In the genomic region with DNA sequence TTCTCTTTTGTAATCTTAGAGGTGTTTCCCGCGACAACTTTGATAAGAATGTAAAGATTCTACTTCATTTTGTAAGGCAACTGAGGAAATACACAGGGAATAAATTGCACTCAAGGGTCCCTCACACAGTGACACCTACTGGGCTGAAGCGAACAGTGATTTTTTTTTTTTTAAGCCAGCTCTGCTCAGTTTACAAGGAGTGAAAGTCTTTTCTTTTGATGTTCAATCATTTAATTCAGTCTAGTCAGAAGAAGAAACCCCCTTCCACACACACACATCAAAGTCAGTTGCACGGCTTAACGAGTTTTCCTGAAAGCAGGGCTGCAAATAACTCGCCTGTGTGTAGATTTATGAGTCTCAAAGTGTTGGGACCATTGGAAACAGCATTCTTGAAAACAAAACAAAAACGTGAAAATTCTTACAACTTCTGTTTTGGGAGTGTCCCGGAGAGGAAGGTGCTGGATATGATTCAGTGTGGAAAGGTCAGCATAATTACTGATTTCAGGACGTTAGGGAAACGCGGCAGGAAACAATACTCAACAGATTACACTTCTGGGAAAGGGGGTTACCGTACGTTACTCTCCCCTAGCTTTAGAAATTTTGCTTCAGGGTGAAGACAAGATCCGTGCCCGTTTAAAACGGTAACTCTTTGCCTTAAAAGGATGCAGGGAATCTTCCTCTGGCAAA, we compare ENCODE assay signal across 7 mouse cellular contexts. TPM values are rescaled to one million over a fixed set of nuclear protein-coding genes. Genes with fewer than 3 reads are reported as not detected.
DNase-seq lines count a peak whose midpoint lies in the region; ATAC-seq and TF ChIP-seq lines count a peak whose summit lies in the region.

A gene (plus strand): TSS at position 588 of the 687 bp plus-strand sequence.

- ATAC-seq in midbrain, embryonic 13.5 days, result peak; percentile 35; the same call in 1 of the 2 replicates

- under 1% methylated on average over 16 of the region's 16 CpGs for WGBS in midbrain, embryonic 13.5 days

- peak within 1 kb of the TSS; percentile 58 for H3K27ac ChIP-seq in midbrain, embryonic 13.5 days

- intact Hi-C loops in heart, postnatal 25 days (cut with DNase I), result loop anchor here (5.0 to 10.0 kb wide), 3 partner anchors 188 to 639 kb away; no protein-coding TSS in a partner anchor
- intact Hi-C loops in left cerebral cortex, postnatal 36 days (cut with DNase I), result loop anchor here (5.0 to 10.0 kb wide), 2 partner anchors 193 to 619 kb away; no protein-coding TSS in a partner anchor

- peak within 1 kb of the TSS; percentile 73 for H3K4me2 ChIP-seq in midbrain, embryonic 13.5 days (replicated peaks)

- H3ac ChIP-seq in C2C12 (ENCODE audit: control insufficient read depth, insufficient read length, low read depth), result peak within 1 kb of the TSS; percentile 52

- peaks cover 8% of the 10 kb centered on the region; the same call in 1 of the 2 replicates for H3K4me1 ChIP-seq in midbrain, embryonic 13.5 days (replicated peaks)

- H3K79me3 ChIP-seq in C2C12 (ENCODE audit: low read depth), result no peaks in the 10 kb centered on the region

- no peaks in the 10 kb centered on the region for H3K79me2 ChIP-seq in C2C12 (ENCODE audit: control insufficient read depth, insufficient read depth)

- peak within 1 kb of the TSS; percentile 36 for H3K4me3 ChIP-seq in C2C12 (ENCODE audit: insufficient read depth, poor library complexity, severe bottlenecking)
- peak within 1 kb of the TSS; percentile 58 for H3K4me3 ChIP-seq in midbrain, embryonic 13.5 days (replicated peaks)

- TF ChIP-seq CTCF in C2C12 (IDR thresholded peaks at IDR 0.05; ENCODE audit: control insufficient read depth, insufficient read depth, insufficient read length), result no peak

- no peaks in the 10 kb centered on the region for H3K9me3 ChIP-seq in midbrain, embryonic 13.5 days

- H3K9ac ChIP-seq in midbrain, embryonic 13.5 days (replicated peaks), result peak within 1 kb of the TSS; percentile 66

- DNase-seq in 3134 (ENCODE audit: extremely low read depth, insufficient read length, low spot score), result peak; percentile 9
- peak; percentile 23 for DNase-seq in fibroblast of lung, adult 2 months (ENCODE audit: low read depth)
- no peak for DNase-seq in heart, postnatal 25 days (ENCODE audit: low spot score)
- DNase-seq in left cerebral cortex, postnatal 36 days (ENCODE audit: low spot score in 2 of 2), result no peak
- no peak for DNase-seq in frontal cortex, postnatal 14 days (ENCODE audit: low spot score in 2 of 2)

- H3K36me3 ChIP-seq in C2C12 (ENCODE audit: control insufficient read depth, insufficient read depth), result no peaks in the 10 kb centered on the region
- no peaks in the 10 kb centered on the region for H3K36me3 ChIP-seq in midbrain, embryonic 13.5 days

- H3K27me3 ChIP-seq in C2C12 (ENCODE audit: control insufficient read depth, insufficient read depth, insufficient read length), result no peaks in the 10 kb centered on the region
- H3K27me3 ChIP-seq in midbrain, embryonic 13.5 days, result no peaks in the 10 kb centered on the region

TF ChIP-seq in C2C12, 6 proteins besides CTCF, POLR2A, EP300 and RAD21:
- TF ChIP-seq USF1 (IDR thresholded peaks at IDR 0.05; ENCODE audit: low read depth) (no peak), MYOD1 (IDR thresholded peaks at IDR 0.05; ENCODE audit: control insufficient read depth, insufficient read length, low read depth) (no peak), FOSL1 (IDR thresholded peaks at IDR 0.05; ENCODE audit: insufficient read depth, low read length, poor library complexity, severe bottlenecking) (no peak), CEBPB (IDR thresholded peaks at IDR 0.05; ENCODE audit: low read depth) (no peak), MYOG (IDR thresholded peaks at IDR 0.05; ENCODE audit: control insufficient read depth, extremely low read depth, insufficient read length) (no peak), MAX (IDR thresholded peaks at IDR 0.05) (no peak)

RNA-seq across cellular contexts. Expression of the gene that starts here (rescaled TPM):
- polyA plus RNA-seq in C2C12 (2012; fragmentation: generic; extraction: Trizol), result 0.61 TPM
- total RNA-seq in heart, postnatal 25 days (2021), result 10 to 100 TPM; 18.3 to 19.4 TPM
- 10 to 100 TPM; 18.5 to 19.6 TPM for total RNA-seq in left cerebral cortex, postnatal 36 days (2021)
- 9.2 and 9.4 TPM in 2 replicates for polyA plus RNA-seq in midbrain, embryonic 13.5 days (2015; fragmentation: Nextera tagmentation; extraction: Ambion mirVana)

Comparison
In these comparisons a context has a peak if more than half of its experiments do, and no peak if none do; other contexts are left out.
1. DNase-seq: peak in 3134 (single experiment) and fibroblast of lung, adult 2 months (single experiment); none in heart, postnatal 25 days (single experiment), left cerebral cortex, postnatal 36 days (0 of 2) and frontal cortex, postnatal 14 days (0 of 2).